Mouse (Mus musculus): ENCODE results near the gene Lamb3.

GRCm38 (mm10) chr1:193174143-193174733 lies 33.3 kb upstream of the Lamb3 start:
- TF ChIP-seq CTCF (IDR thresholded peaks at IDR 0.05; ENCODE audit: low read depth, low read length) = no peak
- TF ChIP-seq POLR2A (IDR thresholded peaks at IDR 0.05; ENCODE audit: extremely low read depth, insufficient read depth, low read length) = no peak

Measured in liver, adult 2 months (tissue).